Mouse (Mus musculus): Measurements from ENCODE around the gene Sorbs1.

GRCm38 (mm10) chr19:40528254-40528653 lies 14.7 kb upstream of the Sorbs1 start:
- TF ChIP-seq ZC3H11A (IDR thresholded peaks at IDR 0.05; ENCODE audit: borderline replicate concordance, low read depth, low read length): no peak
- TF ChIP-seq HCFC1 (IDR thresholded peaks at IDR 0.05; ENCODE audit: borderline replicate concordance, insufficient read depth, low read length): no peak
- TF ChIP-seq ZNF384 (IDR thresholded peaks at IDR 0.05; ENCODE audit: low read depth, low read length): no peak

All from ES-E14 (cell line).